Mouse (Mus musculus): ENCODE measurements around the gene Jam3.
A peak's percentile ranks its signal among the peaks of the same experiment; 100 is the strongest.

DNA sequence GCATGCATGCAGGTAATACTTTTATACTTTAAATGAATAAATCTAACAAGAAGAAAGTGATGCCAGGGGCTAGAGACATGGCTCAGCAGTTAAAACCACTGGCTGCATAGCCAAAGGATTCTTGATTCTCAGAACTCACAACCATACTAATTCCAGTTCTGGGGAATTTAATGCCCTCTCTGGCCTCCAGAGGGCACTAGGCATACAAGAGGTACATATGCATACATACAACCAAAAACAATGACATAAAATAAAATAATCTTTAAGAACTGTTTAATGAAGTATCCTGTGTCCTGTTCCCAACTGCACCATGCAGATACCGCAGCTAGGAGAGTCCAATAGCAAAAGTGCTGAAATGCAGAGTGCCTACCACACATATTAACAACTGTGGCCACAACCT, 20.8 kb downstream of the Jam3 start:
- no peak for TF ChIP-seq POLR2A (IDR thresholded peaks at IDR 0.05; ENCODE audit: borderline replicate concordance, extremely low read depth, insufficient read depth, insufficient read length, poor library complexity, severe bottlenecking)
- TF ChIP-seq CTCF (IDR thresholded peaks at IDR 0.05; ENCODE audit: borderline replicate concordance, extremely low read depth, insufficient read depth, insufficient read length) = peak; percentile 40; the same call in 1 of the 2 replicates
